Mouse (Mus musculus) stomach, embryonic 16.5 days (tissue): Measurements from ENCODE around the gene Nfx1. TPM values are rescaled to one million over a fixed set of nuclear protein-coding genes. Genes with fewer than 3 reads are reported as not detected.
"Not testable (repeated sequence)": the region's sequence is repeated elsewhere in the genome, so short reads cannot be mapped to it uniquely, and the experiment has no call there.

Source experiments
- ATAC-seq: fragments of 200-750 bp; cut with Nextera tagmentation; 2 replicates; pipeline ENCODE4 v1.8.0; 2017; ENCODE audit warnings: moderate number of reproducible peaks, moderate TSS enrichment; ENCODE audit not compliant: insufficient read depth, low FRiP score
- H3K27ac ChIP-seq: fragments of 300-500 bp; sonication (generic); 2 replicates; pipeline ENCODE4 v1.5.1; 2014; ENCODE audit warnings: low read length
- H3K27me3 ChIP-seq: fragments of 300-500 bp; sonication (generic); 2 replicates; pipeline ENCODE4 v1.6.1; 2014; ENCODE audit warnings: low read length, control low read depth, mixed read lengths; ENCODE audit not compliant: control insufficient read depth, insufficient read depth
- H3K36me3 ChIP-seq: fragments of 300-500 bp; sonication (generic); 2 replicates; pipeline ENCODE4 v1.6.1; 2014; ENCODE audit warnings: low read length; ENCODE audit not compliant: control insufficient read depth, insufficient read depth
- H3K4me1 ChIP-seq: fragments of 300-500 bp; sonication (generic); 2 replicates; pipeline ENCODE4 v1.6.1; 2014; ENCODE audit warnings: low read length, control low read depth, mixed read lengths; ENCODE audit not compliant: control insufficient read depth, insufficient read depth
- H3K4me2 ChIP-seq: fragments of 300-500 bp; sonication (generic); 2 replicates; pipeline ENCODE4 v1.6.1; 2014; ENCODE audit warnings: low read depth, low read length, mixed read lengths
- H3K4me3 ChIP-seq: fragments of 300-500 bp; sonication (generic); replicated peaks from 2 replicates; pipeline ENCODE4 v1.5.1; 2014; ENCODE audit warnings: mild to moderate bottlenecking, low read length
- H3K9ac ChIP-seq: fragments of 300-500 bp; sonication (generic); 2 replicates; pipeline ENCODE4 v1.6.1; 2014; ENCODE audit warnings: low read length
- H3K9me3 ChIP-seq: fragments of 300-500 bp; sonication (generic); replicated peaks from 2 replicates; pipeline ENCODE4 v1.6.1; 2016; ENCODE audit warnings: low read length, control low read depth; ENCODE audit not compliant: control insufficient read depth
- WGBS: fragments of 180-500 bp; shearing (Covaris S2); extraction: QIAGEN DNeasy Blood & Tissue Kit; methylation state at CpG from one replicate; pipeline ENCODE4 v1.1.7; 2014; 5-methylcytosine and 5-hydroxymethylcytosine counted together
- polyA plus RNA-seq: library from polyadenylated mRNA; unstranded; fragments of >200 nt; fragmentation: Nextera tagmentation; extraction: Ambion mirVana; gene quantifications from 2 replicates; pipeline ENCODE4 v1.2.1, GENCODE M21; 2015

The Nfx1 gene
- polyA plus RNA-seq, result 83.2 and 89.7 TPM in 2 replicates

DNA sequence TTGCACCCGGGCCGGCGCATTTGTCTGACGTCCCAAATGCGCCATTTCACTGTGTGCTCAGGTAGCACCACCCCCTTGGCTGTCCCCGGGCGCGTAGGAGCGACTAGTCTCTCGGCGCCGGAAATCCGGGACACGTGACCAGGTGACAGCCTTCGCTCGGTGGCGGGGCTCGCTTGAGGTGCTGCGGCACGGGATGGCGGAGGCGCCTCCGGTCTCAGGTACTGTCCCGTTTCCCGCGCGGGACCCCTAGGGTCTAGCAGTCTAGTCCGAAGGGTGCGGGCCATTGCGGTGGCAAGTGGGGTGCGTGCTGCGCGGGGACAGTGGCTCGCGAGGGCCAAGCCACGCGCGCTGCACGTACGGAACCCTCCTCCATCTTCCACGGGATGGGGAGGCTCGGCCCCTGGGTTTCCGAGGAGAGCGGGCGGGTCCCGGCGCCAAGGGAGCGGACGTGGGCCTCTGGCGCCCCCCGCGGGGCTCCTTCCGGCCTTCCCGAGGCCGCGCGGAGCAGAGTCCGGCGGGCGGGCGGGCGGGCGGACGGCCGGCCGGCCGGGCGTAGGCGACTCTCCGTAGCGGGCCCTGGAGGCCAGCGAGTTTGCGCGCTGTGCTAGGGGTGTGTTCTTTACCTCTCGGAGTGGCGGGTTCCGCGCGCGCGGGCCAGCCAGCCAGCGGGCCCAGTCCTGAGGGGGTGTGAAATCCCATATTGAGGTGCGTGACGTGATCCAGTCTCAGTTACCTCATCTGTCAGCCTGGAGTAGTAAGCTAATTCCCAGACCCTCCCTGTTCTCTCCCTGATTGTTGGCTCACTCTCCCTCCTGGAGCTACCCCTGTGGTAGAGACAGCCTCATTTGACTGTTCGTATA is at the start of gene Nfx1:
Gene Nfx1 (plus strand): TSS at position 65 of the 860 bp plus-strand sequence.
- Histone ChIP-seq H3K4me2 (peak within 1 kb of the TSS; percentile 80), H3K36me3 (0 out of 2 replicates have a peak, but pooled peaks cover 5% of the 10 kb centered on the region), H3K27ac (peak within 1 kb of the TSS; percentile 97), H3K9me3 (no peaks in the 10 kb centered on the region), H3K9ac (peak within 1 kb of the TSS; percentile 93), H3K4me1 (peaks cover 17% of the 10 kb centered on the region), H3K27me3 (no peaks in the 10 kb centered on the region), H3K4me3 (peak within 1 kb of the TSS; percentile 96)
- under 1% methylated on average over 83 of the region's 85 CpGs for WGBS
- peak; percentile 95 for ATAC-seq

DNA sequence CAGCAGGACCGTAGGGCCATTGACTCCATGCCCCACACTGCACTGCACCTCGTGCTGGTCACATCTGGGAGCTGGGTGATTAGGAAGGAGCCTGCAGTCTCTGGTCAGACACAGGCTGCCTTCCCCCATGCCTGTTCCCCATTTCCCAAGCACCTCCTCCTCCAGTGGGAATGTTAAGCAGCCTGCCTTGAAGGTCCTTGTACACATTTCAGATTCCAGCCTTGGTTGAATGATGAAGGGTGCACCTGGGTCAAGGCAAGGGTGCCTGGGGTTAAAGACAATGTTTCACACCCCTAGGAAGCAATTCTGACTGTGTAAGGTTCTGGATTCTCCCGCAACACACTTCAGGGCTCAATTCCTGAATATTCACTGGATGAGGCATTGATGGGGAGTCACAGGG is 49.4 kb upstream of the Nfx1 start:
- Histone ChIP-seq H3K9me3 (no peaks in the 10 kb centered on the region; the same call in 1 of the 2 replicates), H3K36me3 (no peaks in the 10 kb centered on the region), H3K4me3 (no peak overlapping the region), H3K4me1 (0 out of 2 replicates have a peak, but pooled peaks cover 3% of the 10 kb centered on the region), H3K27me3 (no peaks in the 10 kb centered on the region), H3K27ac (no peak overlapping the region), H3K9ac (no peak overlapping the region), H3K4me2 (no peak overlapping the region)
- no peak for ATAC-seq
- WGBS, result 51% methylated on average over 3 of the region's 3 CpGs

DNA sequence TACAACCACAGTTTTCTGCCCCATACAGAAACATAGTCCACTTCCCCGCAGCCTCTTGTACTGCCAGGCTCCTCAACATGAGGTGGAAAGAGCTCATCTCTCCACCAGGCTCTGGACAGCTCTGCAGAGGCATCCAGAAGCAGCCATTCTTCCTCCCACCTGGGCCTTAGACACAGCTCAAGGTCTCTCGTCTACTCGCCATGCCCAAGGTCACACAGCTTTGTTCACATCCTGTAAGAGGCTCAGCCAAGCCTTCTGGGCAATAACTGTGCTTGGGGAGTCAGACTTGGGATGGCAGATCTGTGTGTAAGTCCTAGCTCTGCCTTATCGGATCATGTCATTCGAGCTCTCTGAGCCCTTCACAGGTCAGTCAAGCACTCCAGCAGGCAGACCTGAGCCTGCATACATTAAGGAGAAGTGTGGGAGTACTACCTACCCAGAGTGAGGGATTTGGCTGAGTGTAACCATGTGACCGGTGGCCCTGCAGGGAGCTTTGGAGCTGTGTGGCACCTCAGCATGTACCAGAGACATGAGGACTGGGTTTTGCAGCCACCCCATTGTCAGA is 47.5 kb upstream of the Nfx1 start:
- Histone ChIP-seq H3K4me3 (no peak overlapping the region), H3K27me3 (no peaks in the 10 kb centered on the region), H3K27ac (no peak overlapping the region), H3K9ac (no peak overlapping the region), H3K4me1 (0 out of 2 replicates have a peak, but pooled peaks cover 3% of the 10 kb centered on the region), H3K4me2 (no peak overlapping the region), H3K9me3 (no peaks in the 10 kb centered on the region; the same call in 1 of the 2 replicates), H3K36me3 (no peaks in the 10 kb centered on the region)
- no peak for ATAC-seq
- WGBS, result 71% methylated on average over 6 of the region's 6 CpGs

DNA sequence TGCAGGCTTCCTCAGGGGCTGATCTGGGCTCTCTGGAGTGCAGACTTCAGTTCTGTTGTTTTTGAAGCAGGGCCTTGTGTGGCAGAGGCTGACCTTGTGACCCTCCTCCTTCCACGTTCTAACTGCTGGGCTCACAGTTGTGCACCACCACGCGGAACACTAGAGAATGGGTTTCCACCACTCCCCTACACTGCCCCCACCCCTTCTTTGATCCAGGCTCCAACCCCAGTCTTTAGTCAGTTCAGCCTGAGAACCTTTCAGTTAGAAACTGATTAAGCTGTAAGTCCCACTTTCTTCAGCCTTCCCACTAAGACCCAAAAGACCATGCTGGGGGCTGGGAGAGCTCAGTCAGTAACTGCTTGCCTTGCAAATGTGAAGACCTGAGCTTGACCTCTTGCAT is 45.1 kb upstream of the Nfx1 start:
- WGBS, result 48% methylated on average over 3 of the region's 3 CpGs

DNA sequence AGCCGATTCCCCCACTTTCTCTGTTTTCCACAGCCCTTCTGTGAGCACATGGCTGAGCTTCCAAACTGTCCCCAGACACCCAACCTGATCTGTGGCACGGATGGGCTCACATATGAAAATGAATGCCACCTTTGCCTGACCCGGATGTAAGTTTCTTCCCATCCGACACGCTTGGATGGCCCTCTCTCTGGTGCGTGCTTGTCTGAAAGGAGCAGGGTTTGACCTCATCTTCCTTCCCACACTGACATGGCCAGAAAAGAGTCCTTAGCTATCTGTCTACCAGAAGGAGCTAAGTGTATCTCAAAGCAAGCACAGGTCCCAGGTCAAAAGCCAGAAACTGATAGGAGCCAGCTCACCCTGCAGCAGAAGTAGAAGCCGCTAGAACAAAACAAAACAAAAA is 41.7 kb upstream of the Nfx1 start:
- Histone ChIP-seq H3K4me2 (no peak overlapping the region), H3K9ac (no peak overlapping the region; the same call in 1 of the 2 replicates), H3K27ac (no peak overlapping the region), H3K4me1 (no peaks in the 10 kb centered on the region), H3K9me3 (no peaks in the 10 kb centered on the region; the same call in 1 of the 2 replicates), H3K36me3 (no peaks in the 10 kb centered on the region; the same call in 1 of the 2 replicates), H3K27me3 (no peaks in the 10 kb centered on the region), H3K4me3 (no peak overlapping the region)
- WGBS, result 89% methylated on average over 7 of the region's 7 CpGs
- ATAC-seq, result no peak

More for the DNA sequence above, 45.1 kb upstream of the Nfx1 start:
- H3K9me3 ChIP-seq, result no peaks in the 10 kb centered on the region; the same call in 1 of the 2 replicates
- no peak for ATAC-seq
- H3K9ac ChIP-seq, result no peak overlapping the region
- no peaks in the 10 kb centered on the region for H3K27me3 ChIP-seq
- no peak overlapping the region for H3K4me2 ChIP-seq
- no peak overlapping the region for H3K27ac ChIP-seq
- no peak overlapping the region for H3K4me3 ChIP-seq
- no peaks in the 10 kb centered on the region for H3K36me3 ChIP-seq
- no peaks in the 10 kb centered on the region for H3K4me1 ChIP-seq

DNA sequence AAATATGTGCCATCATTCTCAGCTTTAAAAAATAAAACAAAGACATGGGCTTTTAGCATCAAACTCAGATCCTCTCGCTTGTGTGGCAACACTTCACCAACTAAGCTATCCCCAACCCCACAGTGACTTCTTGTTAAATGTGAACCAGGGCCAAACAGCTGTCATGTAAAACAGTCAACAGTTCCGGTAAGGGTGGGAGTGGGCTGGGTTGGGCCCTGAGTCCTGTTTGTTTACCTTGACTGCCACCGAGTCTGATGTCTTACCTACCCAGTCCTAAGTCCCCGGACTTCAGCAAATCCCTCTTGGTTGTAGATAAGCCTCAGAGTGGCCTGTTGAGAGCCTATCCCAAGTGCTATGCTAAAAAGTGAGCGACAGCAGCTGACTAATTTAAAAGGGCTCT is 37.0 kb upstream of the Nfx1 start:
- Histone ChIP-seq H3K4me3 (no peak overlapping the region), H3K4me1 (no peaks in the 10 kb centered on the region), H3K4me2 (no peak overlapping the region), H3K36me3 (peaks cover 23% of the 10 kb centered on the region), H3K27ac (no peak overlapping the region), H3K9me3 (no peaks in the 10 kb centered on the region), H3K9ac (no peak overlapping the region), H3K27me3 (no peaks in the 10 kb centered on the region)
- WGBS, result 73% methylated on average over 5 of the region's 5 CpGs
- ATAC-seq, result no peak

DNA sequence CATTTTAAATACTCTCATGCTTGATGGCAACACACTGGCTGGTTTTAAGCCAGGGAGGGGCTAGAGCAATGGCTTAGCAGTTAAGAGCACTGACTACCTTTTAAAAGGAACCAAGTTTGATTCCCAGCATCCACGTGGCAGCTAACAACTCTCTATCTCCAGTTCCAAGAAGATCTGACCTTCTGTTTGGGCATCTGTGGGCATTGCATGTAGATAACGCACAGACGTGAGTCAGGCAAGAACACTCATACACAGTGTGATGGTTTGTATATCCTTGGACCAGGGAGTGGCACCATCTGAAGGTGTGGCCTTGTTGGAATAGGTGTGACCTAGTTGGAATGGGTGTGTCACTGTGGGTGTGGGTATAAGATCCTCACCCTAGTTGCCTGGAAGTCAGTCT is 36.3 kb upstream of the Nfx1 start:
- H3K4me1 ChIP-seq, H3K9ac ChIP-seq, H3K27ac ChIP-seq, H3K4me2 ChIP-seq, H3K9me3 ChIP-seq, H3K27me3 ChIP-seq, H3K4me3 ChIP-seq, ATAC-seq: not testable (repeated sequence)
- 77% methylated on average over 3 of the region's 3 CpGs for WGBS
- peaks cover 29% of the 10 kb centered on the region for H3K36me3 ChIP-seq

DNA sequence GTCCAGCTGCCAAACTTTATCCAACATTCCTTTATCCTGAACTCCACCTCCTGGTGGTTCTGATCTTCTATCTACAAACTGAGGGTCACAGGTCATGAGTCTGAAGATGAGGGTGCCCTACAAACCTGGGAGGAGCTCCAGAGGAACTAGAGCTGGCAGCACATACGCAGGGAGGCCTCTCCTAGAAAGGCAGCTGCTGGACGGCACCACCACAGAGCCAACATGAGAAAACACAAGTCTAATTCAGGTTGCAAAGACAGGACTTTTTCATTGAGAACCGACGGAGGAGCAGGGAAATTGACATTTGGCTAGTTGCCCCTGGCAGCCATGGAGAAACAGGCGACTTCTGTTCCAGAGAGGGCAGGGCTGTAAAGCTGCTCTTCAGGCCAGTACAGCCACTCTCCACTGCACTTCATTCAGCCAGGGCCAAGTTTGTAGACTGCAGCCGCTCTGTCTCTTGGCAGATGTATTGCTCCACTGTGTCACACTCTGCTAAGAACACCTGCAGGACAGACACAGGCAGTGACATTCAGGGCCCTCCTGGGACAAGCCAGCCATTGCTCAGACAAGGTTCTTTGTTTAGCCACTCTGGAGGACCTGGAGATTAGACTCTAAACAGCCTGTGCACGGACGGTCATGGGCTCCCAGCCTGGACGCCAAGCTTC is 34.4 kb upstream of the Nfx1 start:
- no peak overlapping the region for H3K27ac ChIP-seq
- H3K36me3 ChIP-seq, result peaks cover 48% of the 10 kb centered on the region
- no peaks in the 10 kb centered on the region for H3K27me3 ChIP-seq
- no peak overlapping the region for H3K4me3 ChIP-seq
- peak; percentile 42; the same call in 1 of the 2 replicates for ATAC-seq
- H3K4me2 ChIP-seq, result no peak overlapping the region
- no peaks in the 10 kb centered on the region for H3K4me1 ChIP-seq
- no peak overlapping the region for H3K9ac ChIP-seq
- H3K9me3 ChIP-seq, result peaks cover 10% of the 10 kb centered on the region
- 83% methylated on average over 9 of the region's 9 CpGs for WGBS

DNA sequence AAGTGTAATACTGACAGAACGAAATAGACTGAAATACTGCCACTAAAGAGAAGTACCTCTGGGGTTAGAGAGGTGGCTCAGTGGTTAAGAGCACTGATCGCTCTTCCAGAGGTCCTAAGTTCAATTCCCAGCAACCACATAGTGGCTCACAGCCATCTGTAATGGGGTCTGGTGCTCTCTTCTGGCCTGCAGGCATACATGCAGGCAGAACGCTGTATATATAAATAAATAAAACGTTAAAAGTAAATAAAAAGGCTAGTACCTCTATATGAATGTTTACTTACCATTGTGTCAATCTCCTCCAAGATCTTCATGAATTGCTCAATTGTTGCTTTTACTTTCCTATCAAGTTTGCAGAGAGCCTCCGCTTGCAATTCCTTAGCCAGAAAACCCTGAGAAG is 31.9 kb upstream of the Nfx1 start:
- Histone ChIP-seq H3K4me3 (no peak overlapping the region), H3K27ac (no peak overlapping the region), H3K9ac (no peak overlapping the region), H3K27me3 (no peaks in the 10 kb centered on the region), H3K4me1 (no peaks in the 10 kb centered on the region), H3K9me3 (peaks cover 10% of the 10 kb centered on the region), H3K36me3 (peaks cover 63% of the 10 kb centered on the region), H3K4me2 (no peak overlapping the region)
- WGBS, result 89% methylated on average over 5 of the region's 5 CpGs
- no peak for ATAC-seq
